Comparison of ENCODE assay signal across 29 mouse cellular contexts in the genomic region with DNA sequence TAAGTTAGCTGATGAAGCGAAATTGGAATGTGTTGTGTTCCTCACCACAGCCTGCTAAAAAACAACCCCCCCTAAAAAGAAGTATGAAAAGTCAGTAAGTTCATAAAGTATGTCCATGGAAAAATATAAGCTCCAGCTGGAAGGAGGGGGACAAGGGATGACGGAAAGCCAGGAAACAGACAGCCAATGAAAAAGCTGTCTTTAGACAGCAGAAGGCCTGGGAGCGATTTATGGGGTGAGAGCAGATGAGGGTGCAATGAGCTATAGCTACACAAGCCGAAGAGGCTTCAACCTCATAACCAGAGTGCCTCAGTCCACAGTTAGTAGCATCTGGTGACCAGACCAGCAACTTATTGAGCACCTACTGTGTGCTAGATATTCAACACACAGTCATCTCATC.
A peak's percentile ranks its signal among the peaks of the same experiment; 100 is the strongest.
DNase-seq lines count a peak whose midpoint lies in the region; ATAC-seq and TF ChIP-seq lines count a peak whose summit lies in the region.
"Had no signal": no experiment of that assay in that cellular context is flagged by ENCODE, and none has a peak within 500 bp of the region (broad histone marks: within the 10 kb centered on the region; RNA-seq: fewer than 3 reads in every experiment).

No protein-coding gene starts in this region.

- H3K27me3 ChIP-seq in lung, postnatal 0 days (replicated peaks; ENCODE audit: insufficient read depth, low read length): no peaks in the 10 kb centered on the region
- H3K27me3 ChIP-seq in forebrain, embryonic 15.5 days: no peaks in the 10 kb centered on the region
- H3K27me3 ChIP-seq: CH12.LX; heart, embryonic 15.5 days; liver, embryonic 15.5 days; neural tube, embryonic 12.5 days had no signal

- no peaks in the 10 kb centered on the region for H3K9me3 ChIP-seq in lung, postnatal 0 days (ENCODE audit: low read length)
- H3K9me3 ChIP-seq in forebrain, embryonic 15.5 days: no peaks in the 10 kb centered on the region
- H3K9me3 ChIP-seq: heart, embryonic 10.5 days; heart, embryonic 15.5 days; liver, embryonic 15.5 days; neural tube, embryonic 12.5 days had no signal

- 49% methylated on average over 4 of the region's 4 CpGs for WGBS in lung, postnatal 0 days
- WGBS in forebrain, embryonic 15.5 days: 91% methylated on average over 4 of the region's 4 CpGs

- H3K27ac ChIP-seq in lung, postnatal 0 days (ENCODE audit: low read length): no peak overlapping the region
- H3K27ac ChIP-seq in forebrain, embryonic 15.5 days (replicated peaks): no peak overlapping the region
- H3K27ac ChIP-seq: heart, embryonic 10.5 days; heart, embryonic 15.5 days; liver, embryonic 15.5 days; neural tube, embryonic 12.5 days; stomach, postnatal 0 days had no signal

- TF ChIP-seq EP300 in lung, postnatal 0 days (IDR thresholded peaks at IDR 0.05): no peak

- no peak overlapping the region for H3K4me2 ChIP-seq in lung, postnatal 0 days (replicated peaks; ENCODE audit: low read depth, low read length)
- H3K4me2 ChIP-seq in forebrain, embryonic 15.5 days (replicated peaks): no peak overlapping the region
- H3K4me2 ChIP-seq: heart, embryonic 15.5 days; liver, embryonic 15.5 days; midbrain, embryonic 11.5 days; neural tube, embryonic 12.5 days had no signal

- peak; percentile 6 for DNase-seq in embryo, embryonic 10 days (ENCODE audit: low spot score)
- no peak for DNase-seq in embryo, embryonic 9.5 days (ENCODE audit: extremely low spot score)
- DNase-seq in kidney, postnatal 10 days: peak; percentile 45
- DNase-seq in kidney, postnatal 36 days: no peak
- peak; percentile 6 for DNase-seq in lung, postnatal 0 days (ENCODE audit: low spot score)
- DNase-seq in lung, postnatal 25 days (ENCODE audit: low spot score): no peak
- DNase-seq in ovary, postnatal 36 days (ENCODE audit: low spot score): no peak
- DNase-seq: adrenal gland, adult 8-10 months; cerebellum, adult 2 months; cerebellum, postnatal 14 days; gastrocnemius, postnatal 25 days; heart, adult 11 months; kidney, adult 8-10 months; left cerebral cortex, postnatal 4 days; lung, postnatal 10 days; right cerebral cortex, postnatal 4 days; thymus, adult 2 months; thymus, postnatal 36 days had no signal

- no peak for TF ChIP-seq CTCF in lung, postnatal 0 days (IDR thresholded peaks at IDR 0.05)

- H3K9ac ChIP-seq in lung, postnatal 0 days (replicated peaks; ENCODE audit: low read depth): no peak overlapping the region
- no peak overlapping the region for H3K9ac ChIP-seq in forebrain, embryonic 15.5 days (replicated peaks)
- H3K9ac ChIP-seq: heart, embryonic 15.5 days; liver, embryonic 15.5 days; neural tube, embryonic 12.5 days had no signal

- ATAC-seq in lung, postnatal 0 days: no peak
- ATAC-seq in forebrain, embryonic 15.5 days (replicated peaks): no peak
- ATAC-seq: hindbrain, embryonic 16.5 days; midbrain, embryonic 16.5 days had no signal

- H3K36me3 ChIP-seq in lung, postnatal 0 days (ENCODE audit: insufficient read depth, low read length): no peaks in the 10 kb centered on the region
- H3K36me3 ChIP-seq in forebrain, embryonic 15.5 days: no peaks in the 10 kb centered on the region
- H3K36me3 ChIP-seq: heart, embryonic 10.5 days; heart, embryonic 15.5 days; liver, embryonic 15.5 days; neural tube, embryonic 12.5 days had no signal

- H3K4me3 ChIP-seq in lung, postnatal 0 days (ENCODE audit: low read depth, low read length): no peak overlapping the region
- H3K4me3 ChIP-seq in forebrain, embryonic 15.5 days: no peak overlapping the region
- H3K4me3 ChIP-seq: erythroblast, embryonic 14.5 days; heart, embryonic 10.5 days; heart, embryonic 15.5 days; liver, embryonic 15.5 days; neural tube, embryonic 12.5 days had no signal

- no peaks in the 10 kb centered on the region for H3K4me1 ChIP-seq in lung, postnatal 0 days (ENCODE audit: insufficient read depth, low read depth, low read length)
- no peaks in the 10 kb centered on the region for H3K4me1 ChIP-seq in forebrain, embryonic 15.5 days
- H3K4me1 ChIP-seq: heart, embryonic 10.5 days; liver, embryonic 15.5 days; neural tube, embryonic 12.5 days had no signal

Comparison
In these comparisons a context has a peak if more than half of its experiments do, and no peak if none do; other contexts are left out.
1. DNase-seq: peak in embryo, embryonic 10 days (single experiment), kidney, postnatal 10 days (single experiment) and lung, postnatal 0 days (single experiment); none in embryo, embryonic 9.5 days (single experiment), kidney, postnatal 36 days (0 of 2), lung, postnatal 25 days (single experiment) and ovary, postnatal 36 days (single experiment).